Mouse (Mus musculus): ENCODE results near the gene Kif26a.

- no peak for TF ChIP-seq CTCF (IDR thresholded peaks at IDR 0.05; ENCODE audit: insufficient read depth, low read length)
- TF ChIP-seq POLR2A (IDR thresholded peaks at IDR 0.05; ENCODE audit: borderline replicate concordance, extremely low read depth, low read depth, low read length): no peak
These were observed 1.4 kb downstream of the Kif26a start for GRCm38 (mm10) chr12:112147365-112147764.

All from lung, adult 2 months (tissue).